Mouse (Mus musculus): ENCODE data around the gene Kremen2.

DNA sequence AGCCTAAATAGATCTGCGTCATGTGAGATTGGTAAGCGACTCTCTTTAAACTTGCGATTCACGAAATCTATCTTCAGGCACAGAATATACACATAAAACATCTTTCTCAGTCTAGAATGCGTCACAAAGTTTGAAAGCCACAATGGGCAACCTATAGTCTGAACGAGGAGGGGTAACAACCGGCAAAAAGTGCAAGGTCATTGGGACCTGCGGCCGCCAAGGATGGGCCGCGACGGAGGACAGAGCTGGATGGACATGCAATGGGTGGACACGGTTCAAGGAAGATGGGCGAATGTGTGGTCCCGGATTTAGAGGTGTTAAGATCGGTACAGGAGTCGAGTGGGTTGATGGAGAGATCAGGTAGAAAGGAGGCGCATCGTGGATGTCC, 25.3 kb upstream of the Kremen2 start:
- TF ChIP-seq CTCF (IDR thresholded peaks at IDR 0.05) (no peak), EP300 (IDR thresholded peaks at IDR 0.05) (no peak)
